Mouse (Mus musculus) heart, embryonic 16.5 days (tissue): ENCODE results near the gene 1700021F07Rik. TPM values are rescaled to one million over a fixed set of nuclear protein-coding genes. Genes with fewer than 3 reads are reported as not detected.

Source experiments
- ATAC-seq: fragments of 200-750 bp; cut with Nextera tagmentation; replicated peaks from 2 replicates; pipeline ENCODE4 v1.8.0; 2017; ENCODE audit warnings: moderate number of reproducible peaks; ENCODE audit not compliant: insufficient read depth, low FRiP score; ENCODE audit errors: extremely low read depth
- H3K27ac ChIP-seq: fragments of 300-500 bp; sonication (generic); 2 replicates; pipeline ENCODE4 v1.5.1; 2014; ENCODE audit warnings: mild to moderate bottlenecking, low read length, control low read depth, moderate library complexity
- H3K27me3 ChIP-seq: fragments of 300-500 bp; sonication (generic); 2 replicates; pipeline ENCODE4 v1.6.1; 2014; ENCODE audit warnings: low read length, mixed read lengths; ENCODE audit not compliant: control insufficient read depth, insufficient read depth
- H3K36me3 ChIP-seq: fragments of 300-500 bp; sonication (generic); 2 replicates; pipeline ENCODE4 v1.6.1; 2014; ENCODE audit not compliant: control insufficient read depth, insufficient read depth
- H3K4me1 ChIP-seq: fragments of 300-500 bp; sonication (generic); 2 replicates; pipeline ENCODE4 v1.6.1; 2014; ENCODE audit warnings: low read length, mixed read lengths; ENCODE audit not compliant: control insufficient read depth, insufficient read depth
- H3K4me2 ChIP-seq: fragments of 300-500 bp; sonication (generic); 2 replicates; pipeline ENCODE4 v1.6.1; 2014; ENCODE audit warnings: low read depth, mild to moderate bottlenecking, control low read depth, low read length
- H3K4me3 ChIP-seq: fragments of 300-500 bp; sonication (generic); 2 replicates; pipeline ENCODE4 v1.5.1; 2014; ENCODE audit warnings: mild to moderate bottlenecking, control low read depth, low read length
- H3K9ac ChIP-seq: fragments of 300-500 bp; sonication (generic); 2 replicates; pipeline ENCODE4 v1.6.1; 2014; ENCODE audit warnings: low read length, control low read depth
- H3K9me3 ChIP-seq: fragments of 300-500 bp; sonication (generic); replicated peaks from 2 replicates; pipeline ENCODE4 v1.6.1; 2016; ENCODE audit warnings: low read length; ENCODE audit not compliant: control insufficient read depth
- WGBS: fragments of 180-500 bp; shearing (Covaris S2); extraction: QIAGEN DNeasy Blood & Tissue Kit; methylation state at CpG from one replicate; pipeline ENCODE4 v1.1.7; 2014; 5-methylcytosine and 5-hydroxymethylcytosine counted together
- polyA plus RNA-seq: library from polyadenylated mRNA; unstranded; fragments of >200 nt; fragmentation: Nextera tagmentation; extraction: Ambion mirVana; gene quantifications from 2 replicates; pipeline ENCODE4 v1.2.1, GENCODE M21; 2015

Gene 1700021F07Rik
- polyA plus RNA-seq, 1 experiment from 2014 or later: not detected

- Histone ChIP-seq H3K4me2 (no peak overlapping the region), H3K27me3 (peaks cover 2% of the 10 kb centered on the region)
- WGBS: 71% methylated on average over 15 of the region's 15 CpGs
Observed at GRCm38 (mm10) chr2:173532711-173533462, 10.5 kb downstream of the 1700021F07Rik start.

GRCm38 (mm10) chr2:173534581-173534980 is 12.2 kb downstream of the 1700021F07Rik start:
- Histone ChIP-seq H3K9ac (no peak overlapping the region), H3K27me3 (peaks cover 2% of the 10 kb centered on the region; the same call in 1 of the 2 replicates), H3K36me3 (no peaks in the 10 kb centered on the region), H3K4me2 (no peak overlapping the region), H3K27ac (no peak overlapping the region), H3K9me3 (no peaks in the 10 kb centered on the region), H3K4me3 (no peak overlapping the region), H3K4me1 (no peaks in the 10 kb centered on the region)
- ATAC-seq: 0 out of 2 replicates have a peak, but pooled peaks have one; percentile 38
- 59% methylated on average over 7 of the region's 7 CpGs for WGBS

More at GRCm38 (mm10) chr2:173532711-173533462, 10.5 kb downstream of the 1700021F07Rik start:
- Histone ChIP-seq H3K4me1 (no peaks in the 10 kb centered on the region), H3K9me3 (no peaks in the 10 kb centered on the region), H3K27ac (no peak overlapping the region), H3K9ac (no peak overlapping the region), H3K36me3 (no peaks in the 10 kb centered on the region), H3K4me3 (no peak overlapping the region)
- no peak for ATAC-seq

GRCm38 (mm10) chr2:173535390-173535789 is 13.0 kb downstream of the 1700021F07Rik start:
- WGBS: 87% methylated on average over 18 of the region's 18 CpGs
- Histone ChIP-seq H3K4me2 (no peak overlapping the region), H3K4me1 (no peaks in the 10 kb centered on the region), H3K9ac (no peak overlapping the region), H3K4me3 (no peak overlapping the region), H3K36me3 (no peaks in the 10 kb centered on the region), H3K27ac (no peak overlapping the region), H3K9me3 (no peaks in the 10 kb centered on the region), H3K27me3 (no peaks in the 10 kb centered on the region)
- ATAC-seq: no peak

- WGBS: 82% methylated on average over 9 of the region's 9 CpGs
- Histone ChIP-seq H3K4me1 (no peaks in the 10 kb centered on the region), H3K9ac (no peak overlapping the region), H3K27ac (no peak overlapping the region), H3K36me3 (no peaks in the 10 kb centered on the region), H3K4me2 (no peak overlapping the region), H3K9me3 (no peaks in the 10 kb centered on the region), H3K4me3 (no peak overlapping the region), H3K27me3 (no peaks in the 10 kb centered on the region)
- ATAC-seq: no peak
Observed at GRCm38 (mm10) chr2:173535886-173536285, 13.5 kb downstream of the 1700021F07Rik start.

GRCm38 (mm10) chr2:173539781-173540180 is 17.4 kb downstream of the 1700021F07Rik start:
- Histone ChIP-seq H3K36me3 (no peaks in the 10 kb centered on the region), H3K4me2 (no peak overlapping the region), H3K4me1 (no peaks in the 10 kb centered on the region), H3K9me3 (no peaks in the 10 kb centered on the region), H3K9ac (no peak overlapping the region), H3K27ac (no peak overlapping the region), H3K27me3 (no peaks in the 10 kb centered on the region), H3K4me3 (no peak overlapping the region)
- 31% methylated on average over 15 of the region's 15 CpGs for WGBS
- no peak for ATAC-seq

- Histone ChIP-seq H3K9ac (no peak overlapping the region), H3K27me3 (no peaks in the 10 kb centered on the region), H3K4me2 (no peak overlapping the region), H3K27ac (no peak overlapping the region), H3K4me3 (no peak overlapping the region), H3K4me1 (no peaks in the 10 kb centered on the region), H3K9me3 (no peaks in the 10 kb centered on the region), H3K36me3 (no peaks in the 10 kb centered on the region)
- no peak for ATAC-seq
- WGBS: 57% methylated on average over 4 of the region's 4 CpGs
Observed at GRCm38 (mm10) chr2:173541748-173542147, 19.4 kb downstream of the 1700021F07Rik start.

GRCm38 (mm10) chr2:173542716-173543115 is 20.3 kb downstream of the 1700021F07Rik start:
- Histone ChIP-seq H3K36me3 (no peaks in the 10 kb centered on the region), H3K9ac (no peak overlapping the region), H3K4me1 (no peaks in the 10 kb centered on the region), H3K27ac (no peak overlapping the region), H3K4me2 (no peak overlapping the region), H3K9me3 (no peaks in the 10 kb centered on the region), H3K4me3 (no peak overlapping the region), H3K27me3 (no peaks in the 10 kb centered on the region)
- no peak for ATAC-seq
- WGBS: 83% methylated on average over 4 of the region's 4 CpGs

GRCm38 (mm10) chr2:173545992-173546703 is 23.8 kb downstream of the 1700021F07Rik start:
- no peak overlapping the region for H3K27ac ChIP-seq
- 44% methylated on average over 15 of the region's 15 CpGs for WGBS
- no peak overlapping the region for H3K9ac ChIP-seq
- no peaks in the 10 kb centered on the region for H3K4me1 ChIP-seq
- no peaks in the 10 kb centered on the region for H3K36me3 ChIP-seq
- H3K4me3 ChIP-seq: no peak overlapping the region
- H3K9me3 ChIP-seq: no peaks in the 10 kb centered on the region
- H3K4me2 ChIP-seq: no peak overlapping the region
- H3K27me3 ChIP-seq: no peaks in the 10 kb centered on the region
- ATAC-seq: peak; percentile 69

- 81% methylated on average over 10 of the region's 10 CpGs for WGBS
- no peaks in the 10 kb centered on the region for H3K9me3 ChIP-seq
- no peak overlapping the region for H3K4me3 ChIP-seq
- H3K4me2 ChIP-seq: no peak overlapping the region
- ATAC-seq: no peak
- H3K27me3 ChIP-seq: peaks cover under 1% of the 10 kb centered on the region; the same call in 1 of the 2 replicates
- no peaks in the 10 kb centered on the region for H3K4me1 ChIP-seq
- H3K9ac ChIP-seq: no peak overlapping the region
- no peak overlapping the region for H3K27ac ChIP-seq
- H3K36me3 ChIP-seq: no peaks in the 10 kb centered on the region
Observed at GRCm38 (mm10) chr2:173549236-173549635, 26.9 kb downstream of the 1700021F07Rik start.
